Mouse (Mus musculus) intestine, embryonic 16.5 days (tissue): Measurements from ENCODE around the gene Fen1. TPM values are rescaled to one million over a fixed set of nuclear protein-coding genes. Genes with fewer than 3 reads are reported as not detected.
"Not testable (repeated sequence)": the region's sequence is repeated elsewhere in the genome, so short reads cannot be mapped to it uniquely, and the experiment has no call there.

Experiments
- ATAC-seq: fragments of 200-750 bp; cut with Nextera tagmentation; 2 replicates; pipeline ENCODE4 v1.8.0; 2017; ENCODE audit warnings: moderate TSS enrichment, moderate library complexity
- H3K27ac ChIP-seq: fragments of 300-500 bp; sonication (generic); 2 replicates; pipeline ENCODE4 v1.5.1; 2014; ENCODE audit warnings: mild to moderate bottlenecking, low read length
- H3K27me3 ChIP-seq: fragments of 300-500 bp; sonication (generic); replicated peaks from 2 replicates; pipeline ENCODE4 v1.6.1; 2014; ENCODE audit warnings: low read length, control low read depth, mixed read lengths; ENCODE audit not compliant: control insufficient read depth, insufficient read depth
- H3K36me3 ChIP-seq: fragments of 300-500 bp; sonication (generic); 2 replicates; pipeline ENCODE4 v1.6.1; 2014; ENCODE audit warnings: low read length, control low read depth; ENCODE audit not compliant: control insufficient read depth, insufficient read depth
- H3K4me1 ChIP-seq: fragments of 300-500 bp; sonication (generic); 2 replicates; pipeline ENCODE4 v1.6.1; 2014; ENCODE audit warnings: low read length, control low read depth, mixed read lengths; ENCODE audit not compliant: control insufficient read depth, insufficient read depth
- H3K4me2 ChIP-seq: fragments of 300-500 bp; sonication (generic); 2 replicates; pipeline ENCODE4 v1.6.1; 2014; ENCODE audit warnings: low read depth, low read length, control low read depth
- H3K4me3 ChIP-seq: fragments of 300-500 bp; sonication (generic); 2 replicates; pipeline ENCODE4 v1.5.1; 2014; ENCODE audit warnings: mild to moderate bottlenecking, low read length
- H3K9ac ChIP-seq: fragments of 300-500 bp; sonication (generic); 2 replicates; pipeline ENCODE4 v1.6.1; 2014; ENCODE audit warnings: low read depth, low read length
- H3K9me3 ChIP-seq: fragments of 300-500 bp; sonication (generic); 2 replicates; pipeline ENCODE4 v1.6.1; 2016; ENCODE audit warnings: low read length, control low read depth; ENCODE audit not compliant: control insufficient read depth
- WGBS: fragments of 180-500 bp; shearing (Covaris S2); extraction: QIAGEN DNeasy Blood & Tissue Kit; methylation state at CpG from one replicate; pipeline ENCODE4 v1.1.7; 2014; 5-methylcytosine and 5-hydroxymethylcytosine counted together
- microRNA-seq: library from miRNA; unstranded; fragments of <30 nt; microRNA quantifications from one replicate; pipeline ENCODE4, GENCODE M21; 2016
- polyA plus RNA-seq: library from polyadenylated mRNA; unstranded; fragments of >200 nt; fragmentation: Nextera tagmentation; extraction: Ambion mirVana; gene quantifications from 2 replicates; pipeline ENCODE4 v1.2.1, GENCODE M21; 2015

Gene Fen1
- polyA plus RNA-seq, 1 experiment from 2014 or later: 87.8 TPM

GRCm38 (mm10) chr19:10167951-10168350, 36.0 kb downstream of the Fen1 start:
- 87% methylated on average over 1 of the region's 1 CpGs for WGBS
- no peaks in the 10 kb centered on the region for H3K9me3 ChIP-seq

GRCm38 (mm10) chr19:10167112-10167511, 36.9 kb downstream of the Fen1 start:
- Histone ChIP-seq H3K27me3 (no peaks in the 10 kb centered on the region), H3K4me3 (no peak overlapping the region), H3K27ac (no peak overlapping the region), H3K36me3 (no peaks in the 10 kb centered on the region), H3K4me2 (no peak overlapping the region), H3K9me3 (no peaks in the 10 kb centered on the region), H3K4me1 (no peaks in the 10 kb centered on the region), H3K9ac (no peak overlapping the region)
- ATAC-seq: no peak
- WGBS: 70% methylated on average over 4 of the region's 4 CpGs

More at GRCm38 (mm10) chr19:10167951-10168350, 36.0 kb downstream of the Fen1 start:
- Histone ChIP-seq H3K9ac (no peak overlapping the region), H3K4me1 (no peaks in the 10 kb centered on the region), H3K27me3 (no peaks in the 10 kb centered on the region), H3K4me3 (no peak overlapping the region), H3K27ac (no peak overlapping the region), H3K36me3 (no peaks in the 10 kb centered on the region), H3K4me2 (no peak overlapping the region)
- ATAC-seq: no peak

GRCm38 (mm10) chr19:10165928-10166327, 38.0 kb downstream of the Fen1 start:
- not testable (repeated sequence) for H3K27me3 ChIP-seq, H3K27ac ChIP-seq, H3K4me2 ChIP-seq, H3K4me1 ChIP-seq, H3K4me3 ChIP-seq, ATAC-seq, H3K9me3 ChIP-seq, H3K36me3 ChIP-seq, H3K9ac ChIP-seq
- 95% methylated on average over 4 of the region's 4 CpGs for WGBS

GRCm38 (mm10) chr19:10163896-10164295, 40.1 kb downstream of the Fen1 start:
- H3K9me3 ChIP-seq: no peaks in the 10 kb centered on the region
- no peak overlapping the region for H3K9ac ChIP-seq
- WGBS: 78% methylated on average over 3 of the region's 3 CpGs
- ATAC-seq: no peak
- no peak overlapping the region for H3K4me3 ChIP-seq
- H3K4me2 ChIP-seq: no peak overlapping the region
- no peak overlapping the region for H3K27ac ChIP-seq
- H3K4me1 ChIP-seq: no peaks in the 10 kb centered on the region
- H3K27me3 ChIP-seq: no peaks in the 10 kb centered on the region
- no peaks in the 10 kb centered on the region for H3K36me3 ChIP-seq

- H3K4me1 ChIP-seq: no peaks in the 10 kb centered on the region
- H3K4me2 ChIP-seq: no peak overlapping the region
- H3K27ac ChIP-seq: no peak overlapping the region
- H3K27me3 ChIP-seq: no peaks in the 10 kb centered on the region
- no peak overlapping the region for H3K4me3 ChIP-seq
- H3K9me3 ChIP-seq: no peaks in the 10 kb centered on the region
- no peak overlapping the region for H3K9ac ChIP-seq
- ATAC-seq: no peak
- 66% methylated on average over 2 of the region's 2 CpGs for WGBS
- no peaks in the 10 kb centered on the region for H3K36me3 ChIP-seq
These were observed 46.2 kb downstream of the Fen1 start for GRCm38 (mm10) chr19:10157725-10158124.

GRCm38 (mm10) chr19:10149189-10149588, 54.8 kb downstream of the Fen1 start:
- ATAC-seq: no peak
- no peak overlapping the region for H3K9ac ChIP-seq
- 78% methylated on average over 3 of the region's 3 CpGs for WGBS
- no peaks in the 10 kb centered on the region for H3K9me3 ChIP-seq
- no peaks in the 10 kb centered on the region for H3K27me3 ChIP-seq
- no peak overlapping the region for H3K4me3 ChIP-seq
- H3K36me3 ChIP-seq: no peaks in the 10 kb centered on the region
- no peaks in the 10 kb centered on the region for H3K4me1 ChIP-seq
- H3K4me2 ChIP-seq: no peak overlapping the region
- H3K27ac ChIP-seq: no peak overlapping the region

Small RNA genes lying within 50 kb of the gene (microRNA-seq; reads per million reads assigned to microRNA genes)
- gene Mir6993: 0.68 reads per million

Other genes with a start within 250 kb of the Fen1 start
- 2,278 and 2,351 TPM in 2 replicates for gene Fth1, start 223.6 kb downstream of the Fen1 start, polyA plus RNA-seq
- 0.42 and 0.72 TPM in 2 replicates for gene Best1, start 202.5 kb downstream of the Fen1 start, polyA plus RNA-seq
- gene Rab3il1, start 202.5 kb downstream of the Fen1 start, polyA plus RNA-seq: 45.7 and 48.8 TPM in 2 replicates
- gene Fads3, start 162.6 kb downstream of the Fen1 start, polyA plus RNA-seq: 12.4 and 13.0 TPM in 2 replicates
- 206 and 216 TPM in 2 replicates for gene Fads2, start 102.4 kb downstream of the Fen1 start, polyA plus RNA-seq
- gene Fads1, start 21.3 kb downstream of the Fen1 start, polyA plus RNA-seq: 146 and 154 TPM in 2 replicates
- gene Tmem258, start 155 bp downstream of the Fen1 start, polyA plus RNA-seq: 466 and 467 TPM in 2 replicates
- 9.9 and 10.1 TPM in 2 replicates for gene Myrf, start 36.6 kb upstream of the Fen1 start, polyA plus RNA-seq
- 2.6 and 3.2 TPM in 2 replicates for gene Dagla, start 100.7 kb upstream of the Fen1 start, polyA plus RNA-seq
- gene Syt7, start 184.9 kb upstream of the Fen1 start, polyA plus RNA-seq: 0.94 and 1.3 TPM in 2 replicates